Mouse (Mus musculus): ENCODE data around the gene Nr1d1. TPM values are rescaled to one million over a fixed set of nuclear protein-coding genes. Genes with fewer than 3 reads are reported as not detected.

Nr1d1 gene
- total and polyA plus RNA-seq, 3 experiments = 35.5 to 208 (median 111) TPM

GRCm38 (mm10) chr11:98784139-98784538, 9.0 kb upstream of the Nr1d1 start:
- H3K9ac ChIP-seq (ENCODE audit: low read depth, low read length) = peak overlapping the region; percentile 58
- intact Hi-C loops (cut with DNase I) = no loop called here
- WGBS = 58% methylated on average over 4 of the region's 4 CpGs
- peak in 1 of 2 experiments; percentile 44 for DNase-seq
- H3K4me1 ChIP-seq (ENCODE audit: control insufficient read depth, insufficient read depth, low read length) = peaks cover 42% of the 10 kb centered on the region
- H3K27me3 ChIP-seq (ENCODE audit: control insufficient read depth, insufficient read depth, low read length) = no peaks in the 10 kb centered on the region
- no peak for TF ChIP-seq CTCF (IDR thresholded peaks at IDR 0.05)
- no peak for TF ChIP-seq EP300 (IDR thresholded peaks at IDR 0.05; ENCODE audit: insufficient read depth, low read depth, low read length)
- H3K79me2 ChIP-seq (replicated peaks; ENCODE audit: control insufficient read depth, insufficient read depth, low read length) = no peaks in the 10 kb centered on the region
- peaks cover 9% of the 10 kb centered on the region for H3K36me3 ChIP-seq (ENCODE audit: control insufficient read depth, insufficient read depth, low read length)
- H3K4me3 ChIP-seq = no peak overlapping the region; the same call in 1 of the 2 replicates
- H3K27ac ChIP-seq = peak overlapping the region; percentile 99

DNA sequence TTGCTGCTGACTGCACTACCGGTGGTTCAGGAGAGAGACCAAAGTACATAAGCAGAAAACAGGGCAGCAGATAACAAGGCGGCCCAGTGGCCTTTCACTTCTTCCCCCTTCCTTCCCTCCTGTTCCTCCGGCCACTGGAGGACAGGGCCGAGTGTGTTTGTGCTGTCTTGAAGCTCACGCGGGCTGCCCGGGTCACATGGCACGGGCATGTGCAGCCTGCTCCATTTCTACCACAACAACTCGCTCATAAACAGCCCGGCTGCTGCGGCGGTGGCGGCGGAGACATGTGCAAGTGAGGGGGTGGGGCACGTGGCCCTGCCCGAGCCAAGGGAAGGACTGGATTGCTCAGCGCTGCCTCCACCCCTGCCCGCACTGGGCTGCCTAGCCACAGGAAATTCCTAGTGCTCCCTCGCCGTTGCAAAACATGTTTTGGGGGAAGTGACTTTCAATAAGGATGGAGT, 8.1 kb upstream of the Nr1d1 start:
- H3K79me2 ChIP-seq (replicated peaks; ENCODE audit: control insufficient read depth, insufficient read depth, low read length) = no peaks in the 10 kb centered on the region
- DNase-seq = peak; percentile 97 to 99
- 0% methylated on average over 20 of the region's 20 CpGs for WGBS
- peaks cover 38% of the 10 kb centered on the region for H3K4me1 ChIP-seq (ENCODE audit: control insufficient read depth, insufficient read depth, low read length)
- peaks cover 9% of the 10 kb centered on the region for H3K36me3 ChIP-seq (ENCODE audit: control insufficient read depth, insufficient read depth, low read length)
- H3K4me3 ChIP-seq = peak overlapping the region; percentile 30
- no peaks in the 10 kb centered on the region for H3K27me3 ChIP-seq (ENCODE audit: control insufficient read depth, insufficient read depth, low read length)
- H3K9ac ChIP-seq (ENCODE audit: low read depth, low read length) = peak overlapping the region; percentile 64
- peak overlapping the region; percentile 99 for H3K27ac ChIP-seq
- intact Hi-C loops (cut with DNase I) = loop anchor here (1.0 kb wide), 1 partner anchor 8 kb away; the partner anchor contains the start of gene Nr1d1
- peak; percentile 62 for TF ChIP-seq CTCF (IDR thresholded peaks at IDR 0.05)
- peak; percentile 93 for TF ChIP-seq POLR2A (IDR thresholded peaks at IDR 0.05; ENCODE audit: insufficient read depth, low read depth, low read length)
- TF ChIP-seq EP300 (IDR thresholded peaks at IDR 0.05; ENCODE audit: insufficient read depth, low read depth, low read length) = peak; percentile 99

DNA sequence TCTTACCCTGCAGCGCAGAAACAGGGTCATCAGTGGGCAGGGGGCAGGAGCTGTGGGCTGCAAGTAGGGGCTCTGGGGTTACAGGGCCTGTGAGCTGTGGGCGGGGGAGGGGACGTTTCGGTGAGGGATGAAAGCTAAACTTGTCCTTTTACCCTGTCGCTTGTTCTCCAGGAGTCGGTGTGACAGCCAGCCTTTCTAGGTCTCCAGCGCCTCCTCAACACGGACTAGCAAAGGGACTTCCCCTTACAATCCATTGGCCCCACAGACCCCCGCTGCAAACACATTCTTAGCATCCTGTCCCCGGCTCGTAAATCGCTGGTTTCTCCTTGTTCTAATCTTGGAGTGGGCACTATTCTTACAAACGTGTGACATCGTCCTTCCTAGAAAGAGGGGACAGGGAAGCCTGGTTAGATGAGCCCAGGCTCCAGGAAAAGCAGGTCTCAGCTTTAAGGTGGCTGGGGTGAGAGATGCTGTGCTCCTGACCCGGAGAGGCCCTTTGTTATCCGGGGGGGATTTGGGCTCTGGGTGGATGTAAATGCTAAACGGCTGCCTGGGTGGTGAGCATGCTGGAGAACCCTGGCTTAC, 7.6 kb upstream of the Nr1d1 start:
- Histone ChIP-seq H3K79me2 (replicated peaks; ENCODE audit: control insufficient read depth, insufficient read depth, low read length) (no peaks in the 10 kb centered on the region), H3K36me3 (ENCODE audit: control insufficient read depth, insufficient read depth, low read length) (peaks cover 9% of the 10 kb centered on the region), H3K27me3 (ENCODE audit: control insufficient read depth, insufficient read depth, low read length) (no peaks in the 10 kb centered on the region), H3K4me3 (peak overlapping the region; percentile 30), H3K9ac (ENCODE audit: low read depth, low read length) (peak overlapping the region; percentile 64), H3K4me1 (ENCODE audit: control insufficient read depth, insufficient read depth, low read length) (peaks cover 38% of the 10 kb centered on the region), H3K27ac (peak overlapping the region; percentile 99)
- peak in 1 of 2 experiments; percentile 50 for DNase-seq
- intact Hi-C loops (cut with DNase I) = loop anchor here (1.0 kb wide), 1 partner anchor 7 kb away; the partner anchor contains the start of gene Nr1d1
- TF ChIP-seq CTCF (IDR thresholded peaks at IDR 0.05) = no peak
- no peak for TF ChIP-seq POLR2A (IDR thresholded peaks at IDR 0.05; ENCODE audit: insufficient read depth, low read depth, low read length)
- TF ChIP-seq EP300 (IDR thresholded peaks at IDR 0.05; ENCODE audit: insufficient read depth, low read depth, low read length) = no peak
- WGBS = 6% methylated on average over 17 of the region's 17 CpGs

DNA sequence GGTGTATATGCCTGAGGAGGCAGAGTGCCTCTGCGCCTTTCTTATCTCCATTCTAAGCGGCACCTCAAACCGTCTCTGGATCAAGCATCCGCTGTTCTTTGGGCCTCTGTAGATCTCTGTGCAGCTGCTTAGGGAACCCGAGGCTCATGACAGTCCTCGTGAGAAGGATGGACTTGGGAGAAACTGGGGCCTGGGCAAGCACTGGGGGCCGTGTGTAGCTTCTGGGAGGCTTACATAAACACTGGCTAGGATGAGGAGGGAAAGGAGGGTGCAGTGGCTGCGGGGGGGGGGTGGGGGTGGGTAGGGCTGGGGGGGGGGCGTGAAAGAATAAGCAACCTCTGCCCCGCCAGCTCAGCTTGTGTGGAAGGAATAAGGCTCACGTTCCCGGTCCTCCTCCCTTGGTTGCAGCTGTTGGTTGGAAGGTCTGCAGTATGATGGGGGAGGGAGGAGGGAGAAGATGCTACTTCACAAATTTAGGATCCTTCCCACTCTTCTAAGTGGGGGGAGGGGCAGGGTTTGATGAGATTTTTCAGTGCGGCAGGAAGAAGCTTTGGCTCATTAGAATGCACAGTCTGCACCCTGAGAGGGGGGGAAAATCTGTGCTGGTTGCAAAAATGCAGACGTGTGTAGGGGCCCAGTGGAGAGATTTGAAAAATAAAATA, 6.8 kb upstream of the Nr1d1 start:
- Histone ChIP-seq H3K79me2 (replicated peaks; ENCODE audit: control insufficient read depth, insufficient read depth, low read length) (no peaks in the 10 kb centered on the region), H3K4me3 (no peak overlapping the region; the same call in 1 of the 2 replicates), H3K4me1 (ENCODE audit: control insufficient read depth, insufficient read depth, low read length) (peaks cover 33% of the 10 kb centered on the region), H3K27ac (peak overlapping the region; percentile 99), H3K27me3 (ENCODE audit: control insufficient read depth, insufficient read depth, low read length) (no peaks in the 10 kb centered on the region), H3K36me3 (ENCODE audit: control insufficient read depth, insufficient read depth, low read length) (peaks cover 9% of the 10 kb centered on the region), H3K9ac (ENCODE audit: low read depth, low read length) (peak overlapping the region; percentile 62)
- DNase-seq = peak; percentile 68 to 75
- WGBS = 25% methylated on average over 13 of the region's 14 CpGs
- TF ChIP-seq EP300 (IDR thresholded peaks at IDR 0.05; ENCODE audit: insufficient read depth, low read depth, low read length) (peak; percentile 79), POLR2A (IDR thresholded peaks at IDR 0.05; ENCODE audit: insufficient read depth, low read depth, low read length) (peak; percentile 47; the same call in 1 of the 2 replicates), CTCF (IDR thresholded peaks at IDR 0.05) (no peak)
- intact Hi-C loops (cut with DNase I) = no loop called here

DNA sequence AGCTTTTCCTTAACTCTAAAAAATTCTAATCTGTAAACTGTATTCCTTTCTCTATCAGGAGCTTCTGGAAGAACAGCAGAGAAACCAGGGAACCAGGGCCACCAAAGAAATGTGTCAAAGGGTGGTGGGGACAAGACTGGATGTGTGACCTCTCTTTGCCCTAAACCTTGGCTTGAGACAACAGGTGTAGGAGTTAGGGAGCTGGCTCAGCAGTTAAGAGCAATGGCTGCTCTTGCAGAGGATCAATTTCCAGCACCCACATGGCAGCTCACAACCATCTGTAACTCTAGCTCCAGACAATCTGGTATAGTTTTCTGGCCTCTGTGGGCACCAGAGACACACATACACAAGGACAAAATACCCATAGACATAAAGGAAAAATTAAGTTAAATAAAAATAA, 2.8 kb upstream of the Nr1d1 start:
- H3K4me1 ChIP-seq (ENCODE audit: control insufficient read depth, insufficient read depth, low read length) = peaks cover 20% of the 10 kb centered on the region

More for the DNA sequence above, 2.8 kb upstream of the Nr1d1 start:
- intact Hi-C loops (cut with DNase I) = no loop called here
- Histone ChIP-seq H3K27me3 (ENCODE audit: control insufficient read depth, insufficient read depth, low read length) (no peaks in the 10 kb centered on the region), H3K79me2 (replicated peaks; ENCODE audit: control insufficient read depth, insufficient read depth, low read length) (no peaks in the 10 kb centered on the region), H3K27ac (peak overlapping the region; percentile 100), H3K4me3 (no peak overlapping the region), H3K9ac (ENCODE audit: low read depth, low read length) (no peak overlapping the region), H3K36me3 (ENCODE audit: control insufficient read depth, insufficient read depth, low read length) (no peaks in the 10 kb centered on the region; the same call in 1 of the 2 replicates)
- DNase-seq = no peak
- TF ChIP-seq CTCF (IDR thresholded peaks at IDR 0.05) = no peak
- no peak for TF ChIP-seq POLR2A (IDR thresholded peaks at IDR 0.05; ENCODE audit: insufficient read depth, low read depth, low read length)
- no peak for TF ChIP-seq EP300 (IDR thresholded peaks at IDR 0.05; ENCODE audit: insufficient read depth, low read depth, low read length)

Measured in heart, adult 2 months (tissue).